Mouse (Mus musculus): ENCODE measurements at regions not wholly inside any gene's neighbourhood (a gene's known extent, or its start where the extent isn't known, plus 50 kb on each side); places are given as distances from the start of the nearest gene placed in this dataset.

DNA sequence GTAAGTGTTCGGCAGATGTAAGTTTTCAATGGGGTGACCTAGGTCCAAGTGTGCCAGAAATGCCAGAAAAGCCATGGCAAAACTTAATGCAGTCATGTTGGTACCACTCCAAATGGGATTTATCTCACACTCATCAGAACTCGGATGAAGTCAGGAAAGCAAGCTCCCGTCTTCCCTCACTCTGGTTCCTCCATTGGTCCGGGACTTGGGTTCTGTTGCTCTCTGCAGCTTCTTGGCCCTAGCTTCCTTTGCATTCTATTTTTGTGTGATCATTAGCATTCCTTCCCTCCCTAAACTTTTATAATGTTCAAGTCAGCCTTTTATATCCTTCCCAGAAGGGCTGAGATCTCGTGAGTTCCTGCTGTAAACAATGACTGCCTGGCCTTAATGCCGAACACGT lies 85.9 kb upstream of the Twist2 start:
- TF ChIP-seq CTCF (IDR thresholded peaks at IDR 0.05; ENCODE audit: low read depth) (no peak), EP300 (IDR thresholded peaks at IDR 0.05; ENCODE audit: low read depth) (no peak)
